Mouse (Mus musculus): ENCODE data around the gene Fcgrt. TPM values are rescaled to one million over a fixed set of nuclear protein-coding genes. Genes with fewer than 3 reads are reported as not detected.

The Fcgrt gene
- total and polyA plus RNA-seq, 2 experiments from 2014 or later, result 51.6 to 59.5 TPM

DNA sequence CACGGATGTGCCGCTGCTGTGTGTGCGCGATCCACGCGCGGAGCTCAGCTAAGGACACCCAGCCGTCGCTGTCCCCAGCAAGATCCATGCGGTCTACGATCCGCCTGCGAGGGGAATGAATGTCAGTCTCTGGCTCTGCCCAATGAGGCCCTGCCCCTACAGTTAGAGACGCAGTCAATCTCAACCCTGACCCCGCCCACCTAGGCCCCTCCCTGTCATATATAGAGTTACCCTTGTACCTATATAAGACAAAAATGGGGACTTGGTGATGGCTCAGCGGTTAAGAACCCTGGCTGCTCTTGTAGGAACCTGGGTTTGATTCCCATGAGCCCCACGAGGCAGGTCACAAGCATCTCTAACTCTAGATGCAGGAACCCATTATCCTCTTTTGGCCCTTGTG is 15.1 kb downstream of the Fcgrt start:
- no peak overlapping the region for H3K4me3 ChIP-seq (ENCODE audit: low read depth, low read length)
- no peak overlapping the region for H3K27ac ChIP-seq (ENCODE audit: low read depth)
- H3K9me3 ChIP-seq (replicated peaks; ENCODE audit: control insufficient read depth, low read length), result no peaks in the 10 kb centered on the region
- H3K4me1 ChIP-seq (ENCODE audit: control insufficient read depth, insufficient read depth), result no peaks in the 10 kb centered on the region; the same call in 1 of the 2 replicates
- DNase-seq (ENCODE audit: low spot score) (no peak), ATAC-seq (ENCODE audit: insufficient read depth, low read depth) (no peak)
- 87% methylated on average over 17 of the region's 17 CpGs for WGBS
- no peaks in the 10 kb centered on the region for H3K27me3 ChIP-seq (ENCODE audit: control insufficient read depth, insufficient read depth, low read length)
- no peak for TF ChIP-seq CTCF (IDR thresholded peaks at IDR 0.05; ENCODE audit: low read depth)
- TF ChIP-seq EP300 (IDR thresholded peaks at IDR 0.05; ENCODE audit: low read depth), result no peak
- H3K4me2 ChIP-seq (ENCODE audit: low read depth, low read length), result no peak overlapping the region
- 0 out of 2 replicates have a peak, but pooled peaks cover 10% of the 10 kb centered on the region for H3K36me3 ChIP-seq (replicated peaks; ENCODE audit: control insufficient read depth, insufficient read depth, low read length)
- no peak overlapping the region for H3K9ac ChIP-seq (replicated peaks; ENCODE audit: low read depth, low read length)

DNA sequence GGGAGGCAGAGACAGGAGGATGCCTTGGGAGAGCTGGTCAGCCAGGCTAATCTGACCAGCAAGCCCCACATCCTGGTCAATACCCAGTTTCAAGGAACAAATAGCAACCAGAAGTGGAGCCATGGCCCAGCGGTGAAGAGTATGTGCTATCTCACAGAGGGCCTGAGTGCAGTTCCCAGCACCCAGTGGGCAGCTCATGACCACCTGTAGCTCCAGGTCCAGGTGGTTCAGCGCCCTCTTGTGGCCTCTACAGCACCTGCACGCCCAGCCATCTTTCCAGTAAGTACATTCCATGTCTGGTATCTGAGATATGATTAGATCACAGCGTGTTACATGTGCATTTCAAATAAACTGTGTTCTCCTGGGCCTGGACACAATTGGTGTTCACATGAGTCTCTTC is 17.6 kb downstream of the Fcgrt start:
- 0 out of 2 replicates have a peak, but pooled peaks cover 10% of the 10 kb centered on the region for H3K36me3 ChIP-seq (replicated peaks; ENCODE audit: control insufficient read depth, insufficient read depth, low read length)
- ATAC-seq (ENCODE audit: insufficient read depth, low read depth) (no peak), DNase-seq (ENCODE audit: low spot score) (no peak)
- H3K27me3 ChIP-seq (ENCODE audit: control insufficient read depth, insufficient read depth, low read length), result no peaks in the 10 kb centered on the region
- H3K4me3 ChIP-seq (ENCODE audit: low read depth, low read length), result no peak overlapping the region
- H3K9me3 ChIP-seq (replicated peaks; ENCODE audit: control insufficient read depth, low read length), result no peaks in the 10 kb centered on the region
- no peak overlapping the region for H3K9ac ChIP-seq (replicated peaks; ENCODE audit: low read depth, low read length)
- TF ChIP-seq CTCF (IDR thresholded peaks at IDR 0.05; ENCODE audit: low read depth) (no peak), EP300 (IDR thresholded peaks at IDR 0.05; ENCODE audit: low read depth) (no peak)
- no peak overlapping the region for H3K4me2 ChIP-seq (ENCODE audit: low read depth, low read length)
- 83% methylated on average over 4 of the region's 4 CpGs for WGBS
- H3K4me1 ChIP-seq (ENCODE audit: control insufficient read depth, insufficient read depth), result no peaks in the 10 kb centered on the region
- no peak overlapping the region for H3K27ac ChIP-seq (ENCODE audit: low read depth)

- TF ChIP-seq EP300 (IDR thresholded peaks at IDR 0.05; ENCODE audit: low read depth) (no peak), CTCF (IDR thresholded peaks at IDR 0.05; ENCODE audit: low read depth) (no peak)
- Histone ChIP-seq H3K9ac (replicated peaks; ENCODE audit: low read depth, low read length) (no peak overlapping the region; the same call in 1 of the 2 replicates), H3K9me3 (replicated peaks; ENCODE audit: control insufficient read depth, low read length) (no peaks in the 10 kb centered on the region), H3K4me2 (ENCODE audit: low read depth, low read length) (no peak overlapping the region), H3K4me3 (ENCODE audit: low read depth, low read length) (no peak overlapping the region), H3K36me3 (replicated peaks; ENCODE audit: control insufficient read depth, insufficient read depth, low read length) (0 out of 2 replicates have a peak, but pooled peaks cover 10% of the 10 kb centered on the region), H3K27me3 (ENCODE audit: control insufficient read depth, insufficient read depth, low read length) (no peaks in the 10 kb centered on the region), H3K27ac (ENCODE audit: low read depth) (no peak overlapping the region), H3K4me1 (ENCODE audit: control insufficient read depth, insufficient read depth) (no peaks in the 10 kb centered on the region)
- no peak for ATAC-seq (ENCODE audit: insufficient read depth, low read depth)
- 80% methylated on average over 20 of the region's 22 CpGs for WGBS
- DNase-seq (ENCODE audit: low spot score), result no peak
Observed at GRCm38 (mm10) chr7:45083300-45083890, 20.3 kb downstream of the Fcgrt start.

GRCm38 (mm10) chr7:45082401-45083299 is 21.0 kb downstream of the Fcgrt start:
- no peaks in the 10 kb centered on the region for H3K27me3 ChIP-seq (ENCODE audit: control insufficient read depth, insufficient read depth, low read length)
- H3K9ac ChIP-seq (replicated peaks; ENCODE audit: low read depth, low read length), result no peak overlapping the region; the same call in 1 of the 2 replicates
- ATAC-seq (ENCODE audit: insufficient read depth, low read depth) (peak; percentile 49; the same call in 1 of the 2 replicates), DNase-seq (ENCODE audit: low spot score) (peak; percentile 45)
- no peak overlapping the region for H3K4me3 ChIP-seq (ENCODE audit: low read depth, low read length)
- H3K9me3 ChIP-seq (replicated peaks; ENCODE audit: control insufficient read depth, low read length), result no peaks in the 10 kb centered on the region
- H3K4me1 ChIP-seq (ENCODE audit: control insufficient read depth, insufficient read depth), result no peaks in the 10 kb centered on the region
- TF ChIP-seq EP300 (IDR thresholded peaks at IDR 0.05; ENCODE audit: low read depth), result peak; percentile 33; the same call in 1 of the 2 replicates
- TF ChIP-seq CTCF (IDR thresholded peaks at IDR 0.05; ENCODE audit: low read depth), result no peak
- WGBS, result 55% methylated on average over 25 of the region's 25 CpGs
- H3K36me3 ChIP-seq (replicated peaks; ENCODE audit: control insufficient read depth, insufficient read depth, low read length), result peaks cover 12% of the 10 kb centered on the region; the same call in 1 of the 2 replicates
- peak overlapping the region; percentile 73 for H3K27ac ChIP-seq (ENCODE audit: low read depth)
- peak overlapping the region; percentile 16; the same call in 1 of the 2 replicates for H3K4me2 ChIP-seq (ENCODE audit: low read depth, low read length)

DNA sequence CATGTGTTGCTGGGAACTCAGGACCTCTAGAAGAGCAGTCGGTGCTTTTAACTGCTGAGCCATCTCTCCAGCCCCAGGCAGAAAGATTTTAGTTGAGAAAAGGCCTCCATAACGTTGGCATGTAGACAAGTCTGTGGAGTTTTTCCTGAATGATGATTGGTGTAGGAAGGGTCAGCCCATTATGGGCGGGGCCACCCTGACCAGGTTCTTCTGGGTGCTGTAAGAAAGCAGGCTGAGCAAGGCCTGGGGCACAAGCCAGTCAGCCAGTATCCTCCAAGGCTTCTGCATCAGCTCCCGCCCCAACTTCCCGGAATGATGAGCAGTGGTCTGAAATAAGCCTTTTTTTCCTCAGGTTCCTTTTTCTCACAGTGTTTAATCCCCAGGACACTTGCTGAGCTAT is 22.6 kb downstream of the Fcgrt start:
- Histone ChIP-seq H3K36me3 (replicated peaks; ENCODE audit: control insufficient read depth, insufficient read depth, low read length) (peaks cover 22% of the 10 kb centered on the region), H3K4me2 (ENCODE audit: low read depth, low read length) (no peak overlapping the region), H3K4me1 (ENCODE audit: control insufficient read depth, insufficient read depth) (peaks cover 2% of the 10 kb centered on the region; the same call in 1 of the 2 replicates), H3K9ac (replicated peaks; ENCODE audit: low read depth, low read length) (no peak overlapping the region), H3K27me3 (ENCODE audit: control insufficient read depth, insufficient read depth, low read length) (no peaks in the 10 kb centered on the region), H3K27ac (ENCODE audit: low read depth) (no peak overlapping the region), H3K4me3 (ENCODE audit: low read depth, low read length) (no peak overlapping the region), H3K9me3 (replicated peaks; ENCODE audit: control insufficient read depth, low read length) (no peaks in the 10 kb centered on the region)
- ATAC-seq (ENCODE audit: insufficient read depth, low read depth) (no peak), DNase-seq (ENCODE audit: low spot score) (no peak)
- TF ChIP-seq CTCF (IDR thresholded peaks at IDR 0.05; ENCODE audit: low read depth) (no peak), EP300 (IDR thresholded peaks at IDR 0.05; ENCODE audit: low read depth) (no peak)
- 55% methylated on average over 5 of the region's 5 CpGs for WGBS
